Mouse (Mus musculus) intestine, embryonic 14.5 days (tissue): ENCODE measurements around the gene 2510009E07Rik. TPM values are rescaled to one million over a fixed set of nuclear protein-coding genes. Genes with fewer than 3 reads are reported as not detected.

ENCODE experiments used
- ATAC-seq: fragments of 200-750 bp; cut with Nextera tagmentation; replicated peaks from 2 replicates; pipeline ENCODE4 v1.8.0; 2017; ENCODE audit warnings: low read depth, moderate number of reproducible peaks, moderate TSS enrichment, moderate library complexity; ENCODE audit not compliant: low FRiP score, low TSS enrichment
- DNase-seq: peaks from one replicate; pipeline ENCODE4 v3.0.0-alpha.2; 2018; ENCODE audit warnings: low spot score
- H3K27ac ChIP-seq: fragments of 300-500 bp; sonication (generic); 2 replicates; pipeline ENCODE4 v1.5.1; 2014; ENCODE audit warnings: low read depth, mild to moderate bottlenecking, control low read depth
- H3K27me3 ChIP-seq: fragments of 300-500 bp; sonication (generic); replicated peaks from 2 replicates; pipeline ENCODE4 v1.6.1; 2014; ENCODE audit warnings: low read length, control low read depth; ENCODE audit not compliant: control insufficient read depth, insufficient read depth
- H3K36me3 ChIP-seq: fragments of 300-500 bp; sonication (generic); 2 replicates; pipeline ENCODE4 v1.6.1; 2014; ENCODE audit warnings: low read length, control low read depth; ENCODE audit not compliant: control insufficient read depth, insufficient read depth
- H3K4me1 ChIP-seq: fragments of 300-500 bp; sonication (generic); replicated peaks from 2 replicates; pipeline ENCODE4 v1.6.1; 2014; ENCODE audit warnings: low read length, control low read depth, mixed read lengths; ENCODE audit not compliant: control insufficient read depth, insufficient read depth
- H3K4me2 ChIP-seq: fragments of 300-500 bp; sonication (generic); 2 replicates; pipeline ENCODE4 v1.6.1; 2014; ENCODE audit warnings: low read length
- H3K4me3 ChIP-seq: fragments of 300-500 bp; sonication (generic); 2 replicates; pipeline ENCODE4 v1.5.1; 2014; ENCODE audit warnings: low read depth, low read length, control low read depth, mixed read lengths
- H3K9ac ChIP-seq: fragments of 300-500 bp; sonication (generic); 2 replicates; pipeline ENCODE4 v1.6.1; 2014; ENCODE audit warnings: mild to moderate bottlenecking, low read length
- H3K9me3 ChIP-seq: fragments of 300-500 bp; sonication (generic); 2 replicates; pipeline ENCODE4 v1.6.1; 2016; ENCODE audit warnings: low read length, control low read depth; ENCODE audit not compliant: control insufficient read depth
- WGBS: fragments of 180-500 bp; shearing (Covaris S2); extraction: QIAGEN DNeasy Blood & Tissue Kit; methylation state at CpG from one replicate; pipeline ENCODE4 v1.1.7; 2014; 5-methylcytosine and 5-hydroxymethylcytosine counted together
- polyA plus RNA-seq: library from polyadenylated mRNA; unstranded; fragments of >200 nt; fragmentation: Nextera tagmentation; extraction: Ambion mirVana; gene quantifications from 2 replicates; pipeline ENCODE4 v1.2.1, GENCODE M21; 2014

The 2510009E07Rik gene
- polyA plus RNA-seq, 1 experiment from 2014 or later: 20.0 TPM

DNA sequence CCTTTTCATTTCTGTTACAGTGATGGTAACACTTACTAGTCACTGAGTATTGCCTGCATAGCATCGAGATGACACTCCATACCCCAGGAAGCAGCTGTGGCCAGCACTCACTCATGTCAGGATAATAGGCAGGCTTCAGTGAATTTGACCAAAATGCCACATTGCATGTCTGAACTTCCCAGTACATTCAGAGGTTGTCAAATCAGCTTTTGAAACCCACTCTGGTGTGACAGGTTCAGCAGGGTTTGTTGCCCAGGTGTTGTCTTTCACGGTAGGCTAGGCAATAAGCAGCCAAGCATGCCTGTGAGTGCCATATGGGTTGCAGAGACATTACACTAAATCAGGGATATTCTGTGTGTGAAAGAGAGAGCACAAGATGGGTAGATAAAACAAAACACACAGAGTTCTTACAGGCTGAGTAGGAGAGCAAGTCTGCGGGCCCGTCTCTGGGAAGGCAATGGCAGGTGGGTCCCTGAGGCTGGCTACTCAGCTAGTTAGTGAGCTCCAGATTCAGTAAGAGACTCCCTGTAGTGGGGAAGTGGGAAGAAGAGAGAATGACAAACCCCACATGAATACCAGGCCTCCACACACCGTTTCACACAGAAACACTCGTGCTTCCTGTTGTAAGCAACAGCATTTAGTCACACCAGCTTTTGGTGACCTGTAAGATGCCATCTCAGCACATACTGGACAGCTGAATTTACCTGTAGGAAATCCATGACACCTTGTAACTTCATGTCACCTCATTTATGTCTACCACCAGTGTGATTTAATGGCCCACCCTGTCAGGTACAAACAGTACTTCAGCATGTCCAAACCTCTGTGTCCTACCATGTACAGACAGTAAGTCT is 68.5 kb downstream of the 2510009E07Rik start:
- Histone ChIP-seq H3K9ac (no peak overlapping the region), H3K9me3 (no peaks in the 10 kb centered on the region), H3K27me3 (no peaks in the 10 kb centered on the region), H3K27ac (no peak overlapping the region), H3K4me2 (no peak overlapping the region), H3K4me1 (no peaks in the 10 kb centered on the region), H3K4me3 (no peak overlapping the region), H3K36me3 (no peaks in the 10 kb centered on the region)
- ATAC-seq: no peak
- 77% methylated on average over 6 of the region's 6 CpGs for WGBS
- DNase-seq: no peak

DNA sequence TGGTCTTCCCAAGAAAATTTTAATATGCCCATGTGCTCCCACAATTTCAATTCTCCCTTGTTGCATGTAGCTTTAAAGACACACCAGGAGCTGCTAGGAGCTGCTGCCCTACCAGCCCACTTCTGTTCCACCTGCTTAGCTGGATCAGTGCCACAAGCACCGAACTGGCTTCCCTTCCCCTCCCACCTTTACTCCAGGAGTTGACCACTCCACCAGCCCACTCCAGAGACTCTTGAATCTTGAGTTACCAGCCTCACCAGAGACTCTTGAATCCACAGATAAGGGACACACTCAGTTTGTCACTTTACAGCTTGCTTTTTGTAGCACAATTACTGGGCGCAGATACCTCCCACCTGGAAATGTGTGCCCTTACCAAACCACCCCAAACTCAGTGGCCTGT is 73.8 kb downstream of the 2510009E07Rik start:
- no peak overlapping the region for H3K9ac ChIP-seq
- no peak overlapping the region for H3K4me2 ChIP-seq
- no peaks in the 10 kb centered on the region for H3K36me3 ChIP-seq
- WGBS: 84% methylated on average over 2 of the region's 2 CpGs
- no peak overlapping the region for H3K27ac ChIP-seq
- H3K27me3 ChIP-seq: no peaks in the 10 kb centered on the region
- no peak for ATAC-seq
- peaks cover 7% of the 10 kb centered on the region for H3K4me1 ChIP-seq
- H3K9me3 ChIP-seq: no peaks in the 10 kb centered on the region
- H3K4me3 ChIP-seq: no peak overlapping the region
- DNase-seq: no peak

DNA sequence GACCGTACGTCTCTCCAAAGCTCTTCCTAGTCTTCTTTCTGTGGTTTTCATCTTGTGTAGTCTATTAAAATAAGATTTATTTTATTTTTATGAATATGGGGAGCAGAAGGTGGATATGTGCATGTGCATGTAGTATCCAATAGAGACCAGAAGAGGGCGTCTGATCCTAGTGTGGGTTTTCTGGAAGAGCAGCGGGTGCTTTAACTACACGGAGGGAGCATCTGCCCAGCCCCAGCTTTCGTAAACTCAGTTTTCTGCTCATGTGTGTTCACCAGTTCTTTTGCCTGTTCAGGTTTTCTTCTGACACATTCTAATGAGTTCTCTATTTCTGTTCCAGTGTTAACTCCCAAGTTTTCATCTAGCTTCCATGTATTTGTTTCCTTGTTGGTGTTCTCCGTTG is 78.7 kb downstream of the 2510009E07Rik start:
- WGBS: 58% methylated on average over 7 of the region's 7 CpGs
- H3K4me3 ChIP-seq: no peak overlapping the region
- no peak overlapping the region for H3K4me2 ChIP-seq
- no peak overlapping the region for H3K9ac ChIP-seq
- no peaks in the 10 kb centered on the region for H3K9me3 ChIP-seq
- H3K36me3 ChIP-seq: no peaks in the 10 kb centered on the region
- peaks cover 7% of the 10 kb centered on the region for H3K4me1 ChIP-seq
- no peaks in the 10 kb centered on the region for H3K27me3 ChIP-seq
- no peak for DNase-seq
- no peak for ATAC-seq
- H3K27ac ChIP-seq: no peak overlapping the region

DNA sequence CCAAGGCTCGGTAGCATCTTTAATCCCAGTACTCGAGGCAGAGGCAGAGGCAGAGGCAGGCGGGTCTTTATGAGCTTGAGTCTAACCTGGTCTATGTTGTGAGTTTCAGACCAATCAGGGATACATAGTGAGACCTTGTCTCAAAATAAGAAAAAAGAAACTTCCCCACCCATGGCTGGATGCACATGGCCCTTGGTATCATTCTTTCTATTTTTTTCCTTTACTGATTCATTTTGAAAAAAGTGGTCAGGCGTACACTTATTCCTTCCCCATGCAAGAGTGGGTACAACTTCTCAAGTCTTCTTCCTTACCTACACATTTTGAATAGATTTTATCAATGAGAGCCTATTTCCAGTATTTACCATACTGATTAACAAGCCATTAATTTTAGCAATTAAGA is 84.0 kb downstream of the 2510009E07Rik start:
- H3K4me3 ChIP-seq: no peak overlapping the region
- WGBS: 95% methylated on average over 4 of the region's 4 CpGs

DNA sequence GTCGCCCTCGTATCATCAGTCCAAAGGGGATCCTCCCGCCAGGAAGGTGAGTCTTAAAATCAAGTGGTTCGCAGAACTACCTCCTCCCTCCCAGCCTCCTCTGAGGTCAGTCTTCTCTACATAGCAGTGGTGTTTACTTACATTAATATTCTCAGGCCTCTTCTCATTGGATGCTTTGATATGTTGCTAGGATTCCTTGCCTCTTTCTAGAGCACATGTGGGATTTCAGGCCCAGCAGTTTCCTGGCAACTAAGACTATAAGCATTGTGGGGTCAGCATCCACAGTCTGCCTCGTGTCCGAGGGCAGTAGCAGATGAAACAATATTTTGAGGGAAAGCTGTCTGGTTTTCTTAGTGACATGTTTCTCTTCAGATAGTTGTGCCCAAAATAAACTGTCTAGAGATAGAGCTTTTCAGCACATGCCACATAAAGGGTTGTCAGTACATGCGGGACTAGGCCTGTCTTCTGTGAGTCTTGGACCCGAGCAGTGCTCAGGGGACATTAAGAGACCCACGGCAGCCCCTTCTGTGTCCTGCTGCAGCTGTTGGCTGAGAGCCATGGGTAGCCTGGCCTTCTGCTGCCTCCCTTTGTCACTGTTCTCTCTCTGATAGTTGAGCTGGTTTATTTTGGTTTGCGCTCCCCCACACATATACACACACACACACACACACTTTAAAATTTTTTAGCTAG is 86.1 kb downstream of the 2510009E07Rik start:
- H3K27ac ChIP-seq: peak overlapping the region; percentile 23; the same call in 1 of the 2 replicates
- no peaks in the 10 kb centered on the region for H3K9me3 ChIP-seq
- ATAC-seq (no peak), DNase-seq (no peak)
- 69% methylated on average over 10 of the region's 10 CpGs for WGBS
- H3K4me2 ChIP-seq: no peak overlapping the region
- H3K4me3 ChIP-seq: no peak overlapping the region
- no peaks in the 10 kb centered on the region for H3K36me3 ChIP-seq
- H3K4me1 ChIP-seq: no peaks in the 10 kb centered on the region
- H3K9ac ChIP-seq: no peak overlapping the region
- H3K27me3 ChIP-seq: no peaks in the 10 kb centered on the region

More for the DNA sequence above, 84.0 kb downstream of the 2510009E07Rik start:
- no peak overlapping the region for H3K27ac ChIP-seq
- H3K4me2 ChIP-seq: no peak overlapping the region
- H3K4me1 ChIP-seq: no peaks in the 10 kb centered on the region
- H3K9ac ChIP-seq: no peak overlapping the region
- no peaks in the 10 kb centered on the region for H3K9me3 ChIP-seq
- H3K27me3 ChIP-seq: no peaks in the 10 kb centered on the region
- no peak for DNase-seq
- no peak for ATAC-seq
- H3K36me3 ChIP-seq: no peaks in the 10 kb centered on the region

DNA sequence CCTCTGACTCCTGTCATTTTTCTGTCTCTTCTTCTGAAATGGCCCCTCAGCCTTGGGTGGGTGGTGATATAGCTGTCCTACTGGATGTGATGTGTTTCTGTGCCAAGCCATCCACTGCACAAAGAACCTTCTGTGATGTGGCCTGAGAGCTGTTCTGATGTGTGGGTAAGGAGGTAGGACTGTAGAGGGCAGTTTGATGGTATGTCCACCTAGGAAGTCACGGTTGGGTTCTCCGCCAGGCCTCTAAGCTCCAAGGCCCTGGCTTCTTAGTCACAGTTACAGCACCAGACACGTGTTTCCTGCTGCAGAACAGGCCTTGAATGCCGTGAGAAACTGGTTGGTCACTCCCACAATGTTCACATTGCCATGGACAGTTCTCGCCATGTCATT is 86.8 kb downstream of the 2510009E07Rik start:
- H3K9ac ChIP-seq: no peak overlapping the region
- DNase-seq (peak; percentile 15), ATAC-seq (no peak)
- 82% methylated on average over 5 of the region's 5 CpGs for WGBS
- no peak overlapping the region for H3K4me3 ChIP-seq
- no peak overlapping the region for H3K4me2 ChIP-seq
- no peaks in the 10 kb centered on the region for H3K9me3 ChIP-seq
- H3K36me3 ChIP-seq: no peaks in the 10 kb centered on the region
- H3K27ac ChIP-seq: no peak overlapping the region
- H3K4me1 ChIP-seq: no peaks in the 10 kb centered on the region
- H3K27me3 ChIP-seq: no peaks in the 10 kb centered on the region

DNA sequence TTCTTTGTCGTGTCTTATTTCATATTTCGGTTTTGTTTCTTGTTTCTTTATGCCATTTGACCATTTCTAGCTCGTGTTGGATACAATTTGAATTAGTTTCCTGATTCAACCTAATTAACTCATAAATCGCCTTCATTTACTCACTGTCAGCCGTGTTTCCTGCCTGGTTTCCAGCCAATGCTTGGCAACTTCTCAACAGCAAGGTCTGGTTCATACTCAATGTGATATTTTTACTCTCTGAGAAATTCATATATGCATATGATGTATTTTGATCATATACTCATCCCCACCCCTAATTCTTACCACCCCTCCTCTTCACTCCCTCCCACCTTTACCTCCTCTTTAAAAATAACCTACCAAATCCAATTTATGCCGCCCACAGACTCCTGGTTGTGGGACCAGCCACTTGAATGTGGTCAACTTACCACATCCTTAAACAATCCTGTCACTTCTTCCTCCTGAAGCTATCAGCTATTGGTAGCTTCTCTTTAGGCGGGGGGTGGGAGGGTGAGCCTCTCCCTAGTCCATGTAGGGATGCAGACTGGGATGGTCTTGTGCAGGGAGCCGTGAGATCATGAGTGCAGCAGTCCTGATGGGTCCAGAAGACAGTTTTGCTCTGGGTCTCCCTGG is 87.3 kb downstream of the 2510009E07Rik start:
- ATAC-seq: no peak
- H3K27ac ChIP-seq: no peak overlapping the region

DNA sequence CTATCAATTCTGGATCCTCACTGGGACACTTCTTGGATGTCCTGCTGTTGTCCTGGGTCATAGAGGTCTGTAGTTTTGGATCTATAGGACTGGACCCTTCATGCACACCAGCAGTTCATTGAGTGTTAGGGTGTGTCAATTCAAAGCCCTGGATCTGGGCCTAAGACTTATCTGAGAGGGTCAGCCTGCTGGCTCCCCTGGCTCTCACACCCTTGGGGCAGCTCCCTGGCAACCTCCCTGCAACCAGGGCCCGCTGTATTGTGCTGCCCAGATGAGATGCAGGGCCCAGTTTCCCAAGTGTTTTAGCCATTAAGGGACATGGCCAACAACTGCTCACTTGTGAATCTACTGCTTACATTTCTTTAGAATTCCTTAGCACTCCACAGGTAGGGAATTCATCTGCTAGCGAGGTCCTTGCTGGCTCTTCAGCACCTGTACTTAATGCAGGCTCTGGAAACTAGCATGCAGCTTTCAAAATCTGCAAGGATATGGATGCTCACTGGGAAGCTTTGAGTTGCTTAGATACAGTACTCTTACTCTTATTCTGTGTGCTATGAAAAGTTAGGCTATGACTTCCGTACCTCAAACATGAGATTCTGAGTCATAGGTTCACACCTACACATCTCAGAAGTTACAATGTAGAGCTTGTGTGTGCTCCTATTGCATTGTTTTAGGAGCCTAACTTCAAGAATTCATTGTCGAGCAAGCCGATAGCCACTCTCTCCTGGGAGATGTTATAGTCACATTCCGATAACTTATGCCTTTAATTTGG is 88.0 kb downstream of the 2510009E07Rik start:
- Histone ChIP-seq H3K36me3 (no peaks in the 10 kb centered on the region), H3K9ac (no peak overlapping the region), H3K4me3 (no peak overlapping the region), H3K27me3 (no peaks in the 10 kb centered on the region), H3K4me2 (no peak overlapping the region), H3K27ac (no peak overlapping the region), H3K9me3 (no peaks in the 10 kb centered on the region), H3K4me1 (no peaks in the 10 kb centered on the region)
- DNase-seq: no peak
- ATAC-seq: no peak
- 89% methylated on average over 6 of the region's 6 CpGs for WGBS

More for the DNA sequence above, 87.3 kb downstream of the 2510009E07Rik start:
- Histone ChIP-seq H3K27me3 (no peaks in the 10 kb centered on the region), H3K4me3 (no peak overlapping the region), H3K4me2 (no peak overlapping the region), H3K9ac (no peak overlapping the region), H3K9me3 (no peaks in the 10 kb centered on the region), H3K36me3 (no peaks in the 10 kb centered on the region), H3K4me1 (no peaks in the 10 kb centered on the region)
- DNase-seq: no peak
- 77% methylated on average over 8 of the region's 8 CpGs for WGBS
